Mouse (Mus musculus): ENCODE measurements around the gene Smc4.
"Not testable (repeated sequence)": the region's sequence is repeated elsewhere in the genome, so short reads cannot be mapped to it uniquely, and the experiment has no call there.

Gene Smc4

GRCm38 (mm10) chr3:69018635-69019034 is 14.1 kb downstream of the Smc4 start:
- DNase-seq: not testable (repeated sequence)

- no peak for DNase-seq
Measured at GRCm38 (mm10) chr3:69020285-69020684, 15.7 kb downstream of the Smc4 start.

- DNase-seq: no peak
Measured at GRCm38 (mm10) chr3:69020764-69021163, 16.2 kb downstream of the Smc4 start.

GRCm38 (mm10) chr3:69026133-69026783 is 21.7 kb downstream of the Smc4 start:
- DNase-seq: no peak

GRCm38 (mm10) chr3:69040105-69040504 is 35.6 kb downstream of the Smc4 start:
- DNase-seq: no peak

- DNase-seq: no peak
Measured at GRCm38 (mm10) chr3:69041298-69041697, 36.8 kb downstream of the Smc4 start.

GRCm38 (mm10) chr3:69044167-69044591 is 39.6 kb downstream of the Smc4 start:
- no peak for DNase-seq

GRCm38 (mm10) chr3:69044645-69045399 is 40.3 kb downstream of the Smc4 start, which contains the start of gene Trim59:
Gene Trim59 (minus strand): TSS chr3:69044755.
- peak; percentile 97 for DNase-seq

GRCm38 (mm10) chr3:69045400-69045703 is 40.8 kb downstream of the Smc4 start:
- no peak for DNase-seq

GRCm38 (mm10) chr3:69045750-69046149 is 41.2 kb downstream of the Smc4 start:
- DNase-seq: no peak

GRCm38 (mm10) chr3:69046509-69046908 is 42.0 kb downstream of the Smc4 start:
- DNase-seq: no peak

- no peak for DNase-seq
Measured at GRCm38 (mm10) chr3:69047684-69048083, 43.1 kb downstream of the Smc4 start.

- DNase-seq: no peak
Measured at GRCm38 (mm10) chr3:69049011-69049410, 44.5 kb downstream of the Smc4 start.

GRCm38 (mm10) chr3:69051894-69052293 is 47.4 kb downstream of the Smc4 start:
- no peak for DNase-seq

GRCm38 (mm10) chr3:69054760-69055432 is 50.4 kb downstream of the Smc4 start:
- no peak for DNase-seq

- DNase-seq: no peak
Measured at GRCm38 (mm10) chr3:69055871-69056270, 51.3 kb downstream of the Smc4 start.

GRCm38 (mm10) chr3:69060672-69061071 is 56.1 kb downstream of the Smc4 start:
- DNase-seq: no peak

GRCm38 (mm10) chr3:69062764-69063163 is 58.2 kb downstream of the Smc4 start:
- no peak for DNase-seq

- peak; percentile 2 for DNase-seq
Measured at GRCm38 (mm10) chr3:69064005-69064404, 59.5 kb downstream of the Smc4 start.
